Mouse (Mus musculus): ENCODE measurements around the gene Gemin2.
"Not testable (repeated sequence)": the region's sequence is repeated elsewhere in the genome, so short reads cannot be mapped to it uniquely, and the experiment has no call there.

The Gemin2 gene

GRCm38 (mm10) chr12:59056222-59056621 is 43.0 kb downstream of the Gemin2 start:
- no peak for DNase-seq (ENCODE audit: low spot score in 2 of 2)

DNA sequence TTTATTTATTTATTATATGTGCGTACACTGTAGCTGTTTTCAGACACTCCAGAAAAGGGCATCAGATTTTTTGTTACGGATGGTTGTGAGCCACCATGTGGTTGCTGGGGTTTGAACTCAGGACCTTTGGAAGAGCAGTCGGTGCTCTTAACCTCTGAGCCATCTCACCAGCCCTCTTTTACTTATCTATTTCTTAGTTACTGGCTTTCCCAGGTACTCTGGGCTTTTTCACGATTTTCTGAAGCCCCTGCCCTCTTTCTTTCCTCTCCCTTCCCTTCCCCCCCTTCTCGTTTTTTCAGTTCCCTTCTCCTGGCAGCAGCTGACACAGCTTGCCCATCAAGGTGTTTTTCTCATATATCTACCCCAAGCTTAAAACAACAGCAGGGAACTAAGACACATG is 45.0 kb downstream of the Gemin2 start:
- not testable (repeated sequence) for DNase-seq (ENCODE audit: low spot score in 2 of 2)

DNA sequence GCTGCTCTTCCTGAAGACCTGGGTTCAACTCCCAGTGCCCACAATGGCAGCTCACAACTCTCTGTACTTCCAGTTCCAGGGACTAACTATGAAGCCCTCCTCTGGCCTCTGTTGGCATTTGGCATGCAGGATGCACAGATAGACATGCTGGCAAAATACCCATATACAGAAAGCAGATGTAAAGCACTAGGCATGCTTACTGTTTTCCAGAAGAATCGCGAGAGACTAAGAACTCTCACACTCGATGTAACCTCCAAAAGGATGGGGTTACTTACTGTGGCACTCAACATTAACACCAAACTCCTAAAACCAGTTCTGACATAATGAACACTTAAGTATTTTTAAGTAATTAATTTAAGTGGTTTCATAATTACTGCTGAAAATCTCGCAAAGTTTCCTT is 47.1 kb downstream of the Gemin2 start:
- no peak for DNase-seq (ENCODE audit: low spot score in 2 of 2)

DNA sequence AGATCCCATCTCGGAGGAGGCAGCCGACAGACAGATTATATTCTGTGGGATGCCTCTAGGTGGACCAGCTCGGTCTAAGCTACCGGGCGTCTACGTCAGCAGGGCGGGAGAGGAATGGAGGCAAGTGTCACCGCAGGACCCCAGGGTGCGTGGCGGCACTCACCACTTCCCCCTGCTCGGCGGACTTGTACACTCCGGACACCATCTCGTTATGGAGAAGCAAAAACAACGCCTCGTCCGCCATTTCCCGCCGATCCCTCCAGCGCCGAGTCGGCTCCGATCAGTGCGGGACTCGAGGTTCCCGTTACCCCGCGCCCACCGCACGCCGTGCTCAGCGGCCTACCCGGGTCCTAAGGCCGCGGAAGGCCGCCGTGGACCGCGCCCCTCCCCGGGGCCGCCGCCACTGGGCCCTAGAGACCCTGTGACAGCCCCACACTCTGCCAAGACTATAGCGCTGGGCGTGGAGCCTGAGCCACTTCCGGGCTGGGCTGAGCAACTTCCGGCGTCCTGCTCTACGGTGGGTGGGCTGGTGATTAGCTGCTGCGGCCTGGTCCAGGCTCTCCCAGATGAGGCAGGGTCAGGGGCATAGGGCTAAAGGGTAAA is 47.9 kb downstream of the Gemin2 start, which contains the start of gene Trappc6b:
Gene Trappc6b (minus strand): TSS at position 480 of the 603 bp plus-strand sequence.
- peak; percentile 77 to 81 for DNase-seq (ENCODE audit: low spot score in 2 of 2)

DNA sequence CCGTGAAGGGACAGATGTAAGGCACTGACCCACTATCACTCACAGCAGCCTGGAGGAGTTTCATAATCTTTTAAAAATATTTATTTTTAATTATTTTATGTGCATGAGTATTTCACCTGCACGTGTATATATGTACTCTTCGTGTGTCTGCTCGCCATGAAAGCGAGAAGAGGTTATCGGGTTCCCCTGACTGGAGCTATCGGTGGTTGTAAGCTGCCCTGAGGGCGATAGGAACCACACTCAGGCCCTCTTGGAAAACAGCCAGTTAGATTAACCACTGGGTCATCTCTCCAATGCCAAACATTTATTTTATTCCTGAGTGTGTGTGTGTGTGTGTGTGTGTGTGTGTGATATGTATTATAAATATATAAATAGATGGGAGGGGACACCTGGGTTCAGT is 51.6 kb downstream of the Gemin2 start:
- no peak for DNase-seq (ENCODE audit: low spot score in 2 of 2)

- no peak for DNase-seq (ENCODE audit: low spot score in 2 of 2)
These were observed 52.6 kb downstream of the Gemin2 start for GRCm38 (mm10) chr12:59065776-59066175.

- DNase-seq (ENCODE audit: low spot score in 2 of 2): peak; percentile 97
These were observed 53.4 kb downstream of the Gemin2 start, which contains the start of gene Pnn for GRCm38 (mm10) chr12:59066448-59067077. Gene Pnn (plus strand): TSS chr12:59066884.

DNA sequence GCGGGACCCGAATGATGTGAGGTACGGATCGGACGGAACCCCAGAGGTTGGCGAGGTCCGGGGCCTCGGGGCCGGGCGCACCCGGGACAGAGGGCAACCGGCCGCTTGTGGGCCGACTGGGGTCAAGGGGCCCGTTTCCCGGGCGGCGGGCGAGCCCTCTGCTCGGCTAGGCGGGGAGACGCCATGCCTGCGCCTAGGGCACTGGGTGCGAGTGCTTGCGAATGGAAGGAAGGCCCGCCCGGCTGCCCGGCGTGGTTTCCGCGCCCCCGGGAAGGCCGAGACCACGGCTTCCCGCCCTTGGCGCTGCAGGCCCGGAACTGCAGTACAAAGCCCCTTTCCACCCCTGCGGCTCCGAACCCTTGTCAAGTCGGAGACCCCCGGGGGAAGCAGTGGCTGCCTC is 53.9 kb downstream of the Gemin2 start:
- no peak for DNase-seq (ENCODE audit: low spot score in 2 of 2)

GRCm38 (mm10) chr12:59068791-59069190 is 55.6 kb downstream of the Gemin2 start:
- DNase-seq (ENCODE audit: low spot score in 2 of 2): no peak

DNA sequence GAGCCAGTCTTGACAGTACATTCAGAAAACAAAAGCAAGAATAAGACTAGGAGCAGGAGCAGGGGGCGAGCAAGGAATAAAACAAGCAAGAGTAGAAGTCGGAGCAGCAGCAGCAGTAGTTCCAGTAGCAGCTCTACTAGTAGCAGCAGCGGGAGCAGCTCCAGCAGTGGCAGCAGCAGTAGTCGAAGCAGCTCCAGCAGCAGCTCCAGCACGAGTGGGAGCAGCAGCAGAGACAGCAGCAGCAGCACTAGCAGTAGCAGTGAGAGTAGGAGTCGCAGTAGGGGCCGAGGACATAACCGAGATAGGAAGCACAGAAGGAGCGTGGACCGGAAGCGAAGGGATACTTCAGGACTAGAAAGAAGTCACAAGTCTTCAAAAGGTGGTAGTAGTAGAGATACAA is 59.1 kb downstream of the Gemin2 start:
- DNase-seq (ENCODE audit: low spot score in 2 of 2): no peak

DNA sequence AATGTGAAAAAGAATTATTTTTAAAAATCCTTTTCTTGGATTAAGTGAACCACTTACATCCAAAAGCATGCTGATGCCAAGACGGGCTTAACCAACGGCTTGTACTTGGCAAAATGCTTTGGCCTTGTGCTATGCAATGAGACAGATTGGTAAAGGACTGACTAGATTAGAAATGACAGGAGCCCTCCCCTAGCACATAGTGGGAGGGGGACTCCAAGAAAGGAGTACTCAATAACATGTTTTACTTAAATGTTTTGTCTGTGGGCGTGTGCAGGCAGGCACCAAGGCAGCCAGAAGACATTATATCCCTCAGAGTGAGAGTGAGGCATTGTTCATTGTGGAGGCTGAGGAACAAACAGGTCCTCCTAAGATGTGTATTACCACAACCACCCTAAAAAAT is 60.9 kb downstream of the Gemin2 start:
- no peak for DNase-seq (ENCODE audit: low spot score in 2 of 2)

GRCm38 (mm10) chr12:59076996-59077395 is 63.8 kb downstream of the Gemin2 start:
- DNase-seq (ENCODE audit: low spot score in 2 of 2): no peak

- no peak for DNase-seq (ENCODE audit: low spot score in 2 of 2)
These were observed 64.7 kb downstream of the Gemin2 start for GRCm38 (mm10) chr12:59077883-59078282.

Data from frontal cortex, postnatal 10 days (tissue).